Comparison of ENCODE assay signal across 12 mouse cellular contexts in genomic region chr3:47280270-47280669, GRCm38 (mm10).
DNase-seq lines count a peak whose midpoint lies in the region; ATAC-seq lines count a peak whose summit lies in the region.
"Had no signal": no experiment of that assay in that cellular context is flagged by ENCODE, and none has a peak within 500 bp of the region (broad histone marks: within the 10 kb centered on the region; RNA-seq: fewer than 3 reads in every experiment).

No protein-coding gene starts in this region.

- H3K9me3 ChIP-seq in forebrain, embryonic 13.5 days (replicated peaks): no peaks in the 10 kb centered on the region
- no peaks in the 10 kb centered on the region for H3K9me3 ChIP-seq in forebrain, embryonic 10.5 days
- no peaks in the 10 kb centered on the region for H3K9me3 ChIP-seq in midbrain, embryonic 13.5 days
- no peaks in the 10 kb centered on the region for H3K9me3 ChIP-seq in midbrain, embryonic 10.5 days (replicated peaks)
- H3K9me3 ChIP-seq in stomach, embryonic 16.5 days (replicated peaks; ENCODE audit: control insufficient read depth, low read length): no peaks in the 10 kb centered on the region
- H3K9me3 ChIP-seq: limb, embryonic 12.5 days had no signal

- WGBS in forebrain, embryonic 13.5 days: 24% methylated on average over 5 of the region's 5 CpGs
- 68% methylated on average over 5 of the region's 5 CpGs for WGBS in forebrain, embryonic 10.5 days
- WGBS in midbrain, embryonic 13.5 days: 46% methylated on average over 5 of the region's 5 CpGs
- WGBS in midbrain, embryonic 10.5 days: 82% methylated on average over 5 of the region's 5 CpGs
- WGBS in stomach, embryonic 16.5 days: 47% methylated on average over 5 of the region's 5 CpGs

- H3K27ac ChIP-seq in forebrain, embryonic 13.5 days: no peak overlapping the region
- no peak overlapping the region for H3K27ac ChIP-seq in forebrain, embryonic 10.5 days
- H3K27ac ChIP-seq in midbrain, embryonic 13.5 days: no peak overlapping the region
- H3K27ac ChIP-seq in midbrain, embryonic 10.5 days (replicated peaks): no peak overlapping the region
- H3K27ac ChIP-seq in stomach, embryonic 16.5 days (ENCODE audit: low read length): no peak overlapping the region
- H3K27ac ChIP-seq: limb, embryonic 12.5 days had no signal

- peak; percentile 67 for ATAC-seq in forebrain, embryonic 13.5 days
- peak; percentile 40 for ATAC-seq in midbrain, embryonic 13.5 days
- peak; percentile 33; the same call in 1 of the 2 replicates for ATAC-seq in stomach, embryonic 16.5 days (ENCODE audit: insufficient read depth, low FRiP score)

- H3K27me3 ChIP-seq in forebrain, embryonic 13.5 days: no peaks in the 10 kb centered on the region
- H3K27me3 ChIP-seq in forebrain, embryonic 10.5 days (ENCODE audit: poor library complexity, severe bottlenecking): no peaks in the 10 kb centered on the region
- H3K27me3 ChIP-seq in midbrain, embryonic 13.5 days: no peaks in the 10 kb centered on the region
- no peaks in the 10 kb centered on the region for H3K27me3 ChIP-seq in midbrain, embryonic 10.5 days (ENCODE audit: low read depth, poor library complexity, severe bottlenecking)
- no peaks in the 10 kb centered on the region for H3K27me3 ChIP-seq in stomach, embryonic 16.5 days (ENCODE audit: control insufficient read depth, insufficient read depth, low read length)
- H3K27me3 ChIP-seq: CH12.LX; limb, embryonic 12.5 days had no signal

- H3K4me2 ChIP-seq in forebrain, embryonic 13.5 days: no peak overlapping the region
- H3K4me2 ChIP-seq in midbrain, embryonic 13.5 days (replicated peaks): no peak overlapping the region
- no peak overlapping the region for H3K4me2 ChIP-seq in stomach, embryonic 16.5 days (ENCODE audit: low read depth, low read length)
- H3K4me2 ChIP-seq: limb, embryonic 12.5 days; lung, embryonic 14.5 days had no signal

- H3K9ac ChIP-seq in forebrain, embryonic 13.5 days: no peak overlapping the region
- no peak overlapping the region for H3K9ac ChIP-seq in midbrain, embryonic 13.5 days (replicated peaks)
- H3K9ac ChIP-seq in stomach, embryonic 16.5 days (ENCODE audit: low read length): no peak overlapping the region
- H3K9ac ChIP-seq: limb, embryonic 12.5 days; lung, embryonic 14.5 days had no signal

- H3K4me3 ChIP-seq in forebrain, embryonic 13.5 days: no peak overlapping the region
- no peak overlapping the region for H3K4me3 ChIP-seq in forebrain, embryonic 10.5 days
- no peak overlapping the region for H3K4me3 ChIP-seq in midbrain, embryonic 13.5 days (replicated peaks)
- no peak overlapping the region for H3K4me3 ChIP-seq in midbrain, embryonic 10.5 days
- no peak overlapping the region for H3K4me3 ChIP-seq in stomach, embryonic 16.5 days (replicated peaks; ENCODE audit: low read length)
- H3K4me3 ChIP-seq: limb, embryonic 12.5 days had no signal

- peaks cover 6% of the 10 kb centered on the region for H3K4me1 ChIP-seq in forebrain, embryonic 13.5 days
- peaks cover 10% of the 10 kb centered on the region for H3K4me1 ChIP-seq in forebrain, embryonic 10.5 days
- H3K4me1 ChIP-seq in midbrain, embryonic 13.5 days (replicated peaks): peaks cover 5% of the 10 kb centered on the region; the same call in 1 of the 2 replicates
- 0 out of 2 replicates have a peak, but pooled peaks cover 4% of the 10 kb centered on the region for H3K4me1 ChIP-seq in midbrain, embryonic 10.5 days
- H3K4me1 ChIP-seq in stomach, embryonic 16.5 days (ENCODE audit: control insufficient read depth, insufficient read depth, low read length): no peaks in the 10 kb centered on the region
- H3K4me1 ChIP-seq: limb, embryonic 12.5 days had no signal

- no peak for DNase-seq in forebrain, embryonic 10.5 days (ENCODE audit: extremely low spot score, low spot score)
- no peak for DNase-seq in midbrain, embryonic 10.5 days (ENCODE audit: low spot score)
- peak; percentile 12 for DNase-seq in mesoderm, embryonic 11.5 days (ENCODE audit: low read depth, low spot score)
- DNase-seq in thymus, postnatal 10 days (ENCODE audit: low spot score in 2 of 2): no peak
- no peak for DNase-seq in right cerebral cortex, adult 18-20 months
- DNase-seq: kidney, adult 2 months; lung, embryonic 14.5 days had no signal

- no peaks in the 10 kb centered on the region for H3K36me3 ChIP-seq in forebrain, embryonic 13.5 days (ENCODE audit: poor library complexity, severe bottlenecking)
- H3K36me3 ChIP-seq in forebrain, embryonic 10.5 days (replicated peaks): no peaks in the 10 kb centered on the region
- H3K36me3 ChIP-seq in midbrain, embryonic 13.5 days: no peaks in the 10 kb centered on the region
- H3K36me3 ChIP-seq in midbrain, embryonic 10.5 days: no peaks in the 10 kb centered on the region
- H3K36me3 ChIP-seq in stomach, embryonic 16.5 days (ENCODE audit: control insufficient read depth, insufficient read depth, low read length): no peaks in the 10 kb centered on the region
- H3K36me3 ChIP-seq: limb, embryonic 12.5 days had no signal
